Mouse (Mus musculus) adrenal gland, adult 2 months (tissue): Measurements from ENCODE around the gene 2900026A02Rik. TPM values are rescaled to one million over a fixed set of nuclear protein-coding genes. Genes with fewer than 3 reads are reported as not detected.

Experiments
- DNase-seq: peaks from one replicate; pipeline ENCODE4 v3.0.0; 2021
- polyA plus RNA-seq: library from polyadenylated mRNA; depleted of rRNA; stranded (reverse); fragments of >200 nt; gene quantifications from 2 replicates; pipeline ENCODE4 v1.2.3, GENCODE M21; 2012
- total RNA-seq, 2 experiments: library from RNA; stranded (reverse); gene quantifications; 2 replicates each; pipeline ENCODE4 v1.2.3; 2021

The 2900026A02Rik gene
- total and polyA plus RNA-seq, 3 experiments, result 11.0 to 17.8 (median 11.5) TPM

GRCm38 (mm10) chr5:113212156-113212835 is 8.7 kb downstream of the 2900026A02Rik start:
- no peak for DNase-seq

GRCm38 (mm10) chr5:113210314-113210713 is 10.7 kb downstream of the 2900026A02Rik start:
- DNase-seq, result no peak

DNA sequence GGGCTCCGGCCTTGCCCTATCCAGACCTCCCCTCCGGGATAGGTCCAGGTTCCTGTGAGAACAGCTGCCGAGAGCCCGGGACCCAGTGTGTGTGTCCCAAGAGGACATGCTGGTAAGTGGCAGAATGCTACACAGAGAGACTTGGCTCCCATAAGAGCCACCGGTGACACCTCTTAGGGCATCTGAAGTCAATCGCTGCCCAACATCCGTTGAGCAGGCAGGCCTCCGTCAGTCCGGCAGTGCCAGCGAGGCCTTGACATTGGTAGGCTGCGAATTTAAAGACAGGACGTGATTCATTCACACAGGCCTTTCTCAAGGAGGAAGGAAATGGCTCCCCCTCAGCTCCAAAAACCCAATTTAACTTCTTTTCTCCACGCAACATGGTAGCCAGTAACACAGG is 11.1 kb downstream of the 2900026A02Rik start:
- DNase-seq, result peak; percentile 58

- no peak for DNase-seq
Observed at GRCm38 (mm10) chr5:113209401-113209750, 11.7 kb downstream of the 2900026A02Rik start.

DNA sequence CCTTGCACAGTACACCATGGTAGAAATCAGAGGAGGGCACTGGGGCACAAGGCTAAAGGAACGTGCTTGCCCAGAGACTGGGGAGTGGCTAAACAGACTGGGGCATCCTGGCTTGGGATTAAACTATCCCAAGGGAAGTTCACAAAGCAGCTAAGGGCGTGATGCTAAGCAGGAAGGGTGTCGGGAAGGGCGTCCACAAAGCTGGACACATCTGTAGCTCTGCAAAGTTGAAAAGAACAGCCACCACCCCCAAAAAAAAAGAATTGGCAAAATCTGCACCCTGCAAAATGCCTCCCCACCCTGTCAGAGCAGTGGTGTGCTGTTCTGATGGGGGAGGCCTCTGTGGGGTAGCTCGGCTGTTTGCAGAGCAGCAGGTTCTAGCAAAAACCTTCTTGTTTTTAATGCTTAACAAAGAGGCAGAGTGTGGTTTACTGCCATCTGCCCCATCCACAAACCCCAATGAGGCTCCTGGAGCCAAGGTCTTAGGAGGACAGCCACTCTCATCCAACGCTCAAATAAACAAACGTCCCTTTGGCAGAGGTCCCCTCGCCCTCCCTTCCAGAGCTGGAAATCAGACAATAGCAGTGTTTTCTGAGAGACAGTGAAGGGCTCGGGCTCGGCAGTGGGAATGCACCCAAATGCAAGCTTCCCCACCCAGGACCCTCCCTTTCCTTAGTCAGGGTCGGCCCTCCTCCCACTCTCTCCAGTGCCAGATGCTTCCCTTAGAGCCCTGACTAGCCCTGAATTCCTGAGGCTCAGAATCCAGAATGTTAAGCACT is 12.2 kb downstream of the 2900026A02Rik start:
- DNase-seq, result peak; percentile 57

DNA sequence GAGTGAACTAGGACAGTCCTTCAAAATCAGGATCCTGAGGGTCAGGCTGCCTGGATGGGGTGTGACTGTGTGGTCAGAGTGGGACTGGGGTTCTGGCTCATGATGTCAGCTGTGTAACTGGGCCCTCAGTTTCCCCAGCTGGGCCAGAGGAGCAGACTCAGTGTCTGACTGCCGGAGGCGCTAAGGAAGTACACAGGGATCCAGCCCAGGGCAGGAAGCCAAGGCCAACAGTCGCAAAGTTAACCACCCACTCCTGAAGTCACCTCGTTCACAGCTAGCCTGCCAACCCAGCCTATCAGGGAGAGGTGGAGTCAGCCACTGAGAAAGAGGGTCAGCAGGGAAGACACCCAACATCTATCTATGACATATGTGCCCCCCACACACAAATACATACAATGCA is 13.0 kb downstream of the 2900026A02Rik start:
- peak; percentile 46 for DNase-seq

GRCm38 (mm10) chr5:113206670-113207352 is 14.2 kb downstream of the 2900026A02Rik start:
- DNase-seq, result no peak

GRCm38 (mm10) chr5:113204193-113204592 is 16.8 kb downstream of the 2900026A02Rik start:
- DNase-seq, result no peak

- no peak for DNase-seq
Observed at GRCm38 (mm10) chr5:113199772-113200134, 21.3 kb downstream of the 2900026A02Rik start.

DNA sequence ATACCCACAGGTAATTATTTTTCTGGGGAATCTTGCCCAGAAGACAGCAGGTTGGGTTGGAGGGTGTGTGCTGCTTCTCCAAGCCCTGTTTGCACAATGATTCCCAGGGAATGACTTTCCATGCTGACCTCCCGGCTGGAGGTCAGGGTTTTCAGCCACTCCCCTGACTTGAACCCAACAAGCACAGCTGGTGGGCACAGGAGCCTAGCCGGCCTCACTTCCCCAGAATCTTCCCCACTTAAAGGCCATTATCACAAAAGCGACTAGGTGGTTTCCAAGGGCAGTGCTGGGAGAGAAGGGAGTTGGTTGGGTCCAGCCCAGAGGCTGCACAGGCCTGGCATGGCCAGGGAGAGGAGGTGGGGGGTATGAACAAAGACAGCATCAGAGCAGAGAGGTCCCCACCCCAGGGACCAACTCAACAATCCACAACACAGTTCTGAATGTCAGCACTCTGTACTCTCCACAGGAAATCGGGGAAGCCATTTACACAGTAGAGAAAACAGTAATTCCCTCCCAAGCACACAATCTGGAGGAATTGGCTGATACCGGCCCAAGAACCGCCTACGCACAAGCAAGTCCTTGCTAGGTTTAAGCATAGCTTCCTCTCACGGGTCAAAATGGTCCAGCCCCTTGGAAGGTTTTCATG is 21.8 kb downstream of the 2900026A02Rik start:
- DNase-seq, result no peak

DNA sequence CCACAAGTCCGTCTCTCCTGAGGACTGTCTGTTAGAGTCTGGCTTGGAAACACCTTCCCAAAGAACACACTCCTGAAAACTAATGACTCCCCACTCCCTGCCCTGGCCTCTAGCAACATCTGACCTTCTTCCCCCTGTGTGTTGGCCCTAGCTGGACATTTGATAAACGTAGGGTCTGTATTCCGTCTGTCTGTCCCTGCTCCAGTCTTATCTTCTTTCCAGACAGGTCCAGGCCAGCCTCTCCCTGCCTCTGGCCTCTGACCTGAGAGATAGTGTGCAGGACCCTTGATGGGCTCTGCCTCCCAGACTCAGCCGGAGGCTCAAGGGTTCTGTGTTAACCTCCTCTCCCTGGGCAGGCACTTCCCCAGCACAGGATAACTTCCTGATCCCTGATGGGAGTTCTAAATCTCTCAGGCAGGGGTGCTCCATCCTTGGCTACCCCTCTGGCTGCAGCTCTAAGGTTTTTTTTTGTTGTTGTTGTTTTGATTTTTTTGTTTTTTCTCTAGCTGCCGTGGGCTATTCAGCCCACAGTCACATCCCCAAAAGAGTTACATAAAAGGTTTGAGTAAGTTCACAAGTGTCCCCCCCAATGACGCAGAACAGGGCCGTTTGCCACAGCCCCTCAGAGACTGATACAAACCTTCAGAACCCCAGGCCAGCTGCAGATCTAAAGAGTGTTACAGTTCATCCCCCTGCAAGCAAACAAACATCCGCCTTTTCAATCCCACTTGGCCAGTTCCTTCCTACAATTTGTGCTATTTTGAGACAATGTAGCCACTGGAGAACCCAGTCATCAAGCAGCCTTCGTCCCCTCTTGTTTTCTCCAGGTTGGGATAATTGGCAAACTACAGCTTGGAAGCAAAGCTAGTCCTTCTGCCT is 23.9 kb downstream of the 2900026A02Rik start:
- DNase-seq, result no peak

DNA sequence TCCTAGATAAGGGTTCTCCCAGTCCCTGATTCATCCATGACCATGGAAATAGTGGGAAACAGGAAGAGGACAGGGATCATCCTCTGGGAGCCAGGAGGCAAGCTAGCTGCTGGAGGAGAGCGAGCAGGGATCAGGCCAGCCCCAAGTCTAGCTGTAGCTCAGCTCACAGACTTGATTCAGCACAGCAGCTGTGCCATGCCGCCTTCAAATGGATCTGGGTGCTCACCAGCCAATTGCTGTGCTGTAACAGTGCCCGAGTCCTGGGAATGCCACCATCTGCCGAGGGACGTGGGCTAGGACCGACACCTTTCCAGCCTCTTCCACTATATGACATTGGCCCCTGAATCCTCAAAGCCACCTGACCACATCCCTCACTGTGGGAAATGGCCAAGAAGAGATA is 25.1 kb downstream of the 2900026A02Rik start:
- no peak for DNase-seq

DNA sequence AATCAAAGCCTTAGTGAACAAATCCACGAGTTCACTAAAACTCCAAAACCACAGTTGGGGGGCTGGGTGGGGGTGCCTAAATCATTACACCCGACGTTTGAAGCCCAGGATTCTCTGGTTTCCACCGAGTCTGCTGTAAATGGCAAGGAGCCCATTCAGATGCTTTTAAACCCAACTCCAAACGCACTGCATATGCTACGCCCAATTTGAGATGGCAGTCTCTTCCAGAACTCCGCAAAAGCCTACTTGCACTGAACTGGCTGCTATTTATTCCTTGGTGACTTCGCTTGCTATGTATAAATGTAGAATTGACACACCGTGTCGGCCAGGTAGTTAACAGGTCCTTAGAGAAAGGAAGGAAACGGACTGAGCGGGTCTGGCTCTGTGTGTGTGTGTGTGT is 25.6 kb downstream of the 2900026A02Rik start:
- DNase-seq, result no peak

DNA sequence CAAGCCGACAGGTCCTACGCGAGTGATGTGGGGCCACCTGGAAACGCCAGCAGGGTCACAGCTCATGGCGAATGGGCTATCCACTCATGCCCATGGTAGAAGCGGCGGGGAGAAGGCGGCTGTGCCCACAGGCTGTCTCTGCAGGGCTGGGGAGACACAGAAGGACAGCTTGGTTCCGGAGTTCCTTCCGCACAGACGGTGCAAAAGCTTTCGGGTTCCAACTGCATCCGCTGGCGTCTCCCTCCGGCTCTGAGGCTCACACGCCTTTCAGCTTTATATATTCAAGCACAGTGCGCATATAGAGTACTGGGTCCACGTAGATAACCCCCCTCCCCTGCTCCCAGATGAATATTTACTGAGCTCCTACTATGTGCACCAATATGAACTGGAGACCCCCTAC is 27.3 kb downstream of the 2900026A02Rik start:
- DNase-seq, result no peak

GRCm38 (mm10) chr5:113191901-113192300 is 29.1 kb downstream of the 2900026A02Rik start:
- no peak for DNase-seq

DNA sequence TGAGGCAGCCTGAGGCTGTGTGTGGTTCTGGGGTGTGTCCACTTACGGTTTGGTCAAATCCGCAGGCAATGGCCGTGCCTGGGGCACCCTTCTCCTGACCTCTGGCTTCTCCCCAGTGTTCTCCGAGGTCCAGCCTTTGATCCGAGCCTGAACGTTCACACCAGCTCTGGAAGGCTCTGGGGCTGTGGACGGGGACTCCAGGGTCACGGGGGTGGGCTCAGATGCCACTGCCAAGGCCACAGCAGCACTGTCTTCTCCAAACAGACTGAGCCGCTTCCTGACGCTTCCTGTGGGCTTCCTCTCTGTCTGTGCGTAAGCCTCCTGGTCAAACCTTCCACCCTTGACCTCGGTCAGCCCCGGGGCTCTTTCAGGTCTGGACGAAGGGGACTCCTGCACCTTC is 30.5 kb downstream of the 2900026A02Rik start:
- DNase-seq, result no peak

DNA sequence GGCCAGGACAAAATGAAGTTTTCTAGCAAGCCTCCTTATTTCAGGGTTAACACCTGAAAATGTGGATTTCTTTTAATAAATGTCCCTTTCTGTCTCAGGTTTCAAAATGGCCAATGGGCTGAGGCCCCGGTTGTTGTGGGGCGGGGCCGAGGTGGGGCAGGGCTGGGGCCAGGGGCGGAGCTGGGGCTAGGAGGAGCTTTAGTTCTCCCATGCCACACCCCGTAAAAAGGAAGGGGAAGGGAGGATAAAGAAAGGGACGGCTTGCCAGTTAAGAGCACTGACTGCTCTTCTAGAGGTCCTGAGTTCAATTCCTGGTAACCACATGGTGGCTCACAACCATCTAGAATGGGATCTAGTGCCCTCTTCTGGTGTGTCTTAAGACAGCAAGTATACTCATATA is 39.6 kb downstream of the 2900026A02Rik start:
- DNase-seq, result no peak

- no peak for DNase-seq
Observed at GRCm38 (mm10) chr5:113180755-113181154, 40.3 kb downstream of the 2900026A02Rik start.

DNA sequence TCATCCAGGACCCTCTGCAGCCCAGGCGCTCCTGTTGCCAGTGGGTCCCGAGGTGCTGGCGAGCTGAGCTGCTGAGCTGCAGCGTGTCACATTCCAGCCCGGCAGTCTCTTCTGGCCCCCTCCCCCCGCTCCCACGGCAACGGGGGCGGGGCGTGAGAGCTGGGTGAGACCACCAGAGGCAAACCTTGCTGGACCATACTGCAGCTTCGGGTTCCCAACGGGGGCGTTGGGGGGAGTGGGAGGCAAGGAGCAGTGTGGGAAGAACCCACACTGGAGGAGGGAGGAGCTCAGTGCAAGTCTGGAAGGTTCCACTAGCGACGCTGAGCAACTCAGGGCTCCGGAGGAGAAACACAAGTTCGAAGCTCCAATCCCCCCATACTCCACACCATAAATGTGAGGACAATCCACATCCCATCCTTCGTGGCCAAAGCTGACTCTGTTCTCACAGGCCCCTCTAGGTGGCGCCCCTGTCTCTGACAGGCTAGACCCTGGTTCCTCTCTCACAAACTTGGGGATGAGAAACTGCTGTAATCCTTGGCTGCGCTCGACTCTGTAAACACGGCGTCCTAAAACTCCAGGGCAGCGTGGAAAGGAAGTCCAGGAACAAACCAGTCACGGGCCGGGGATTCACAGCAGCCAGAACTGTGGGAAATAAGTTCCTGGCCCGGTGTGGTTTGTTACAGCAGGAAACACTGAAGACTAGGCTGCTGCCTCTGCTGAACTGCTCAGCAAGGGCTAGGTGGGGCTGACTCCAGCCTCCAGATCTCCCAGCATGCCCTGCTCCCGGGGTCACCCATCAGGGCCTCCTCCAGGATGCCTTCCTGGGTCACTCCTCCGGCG is 41.0 kb downstream of the 2900026A02Rik start:
- peak; percentile 88 for DNase-seq

DNA sequence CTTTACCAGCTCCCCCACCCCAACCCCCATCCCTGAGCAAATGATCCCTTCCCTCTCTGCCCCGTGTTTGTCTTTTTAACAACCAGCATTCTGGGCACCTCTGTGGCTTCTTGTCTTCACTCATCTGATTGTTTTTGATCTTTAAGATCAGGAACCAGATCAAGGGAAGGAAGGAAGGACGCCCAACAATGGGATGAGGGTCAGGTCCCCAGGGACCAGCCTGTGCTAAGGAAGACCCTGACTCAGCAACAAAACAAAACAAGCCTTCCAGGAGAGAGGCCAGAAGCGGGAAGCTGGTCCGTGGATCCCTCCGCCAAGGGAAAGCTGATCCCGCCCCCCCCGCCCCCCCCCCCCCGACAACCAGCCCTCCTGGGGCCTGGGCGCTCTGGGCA is 41.6 kb downstream of the 2900026A02Rik start:
- DNase-seq, result no peak

DNA sequence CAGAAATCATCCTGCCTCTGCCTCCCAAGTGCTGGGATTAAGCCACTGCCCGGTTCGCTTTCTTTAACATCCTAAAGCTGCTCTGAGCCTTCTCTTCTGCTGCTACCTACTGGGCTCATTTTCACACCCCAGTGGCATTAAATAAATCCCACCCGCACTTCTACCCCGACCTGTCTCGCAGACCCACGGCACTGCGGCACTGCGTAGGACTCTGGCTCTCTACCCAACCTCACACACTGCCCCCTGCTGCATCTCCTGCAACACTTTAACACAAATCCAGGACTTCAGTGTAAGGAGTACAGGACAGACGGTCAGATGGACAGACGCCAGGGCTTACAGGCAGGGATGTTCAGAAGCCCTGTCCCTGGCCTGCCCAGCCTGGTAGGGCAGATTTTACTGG is 45.1 kb downstream of the 2900026A02Rik start:
- DNase-seq, result no peak
